Mouse (Mus musculus): ENCODE results near the gene Nrm.

DNA sequence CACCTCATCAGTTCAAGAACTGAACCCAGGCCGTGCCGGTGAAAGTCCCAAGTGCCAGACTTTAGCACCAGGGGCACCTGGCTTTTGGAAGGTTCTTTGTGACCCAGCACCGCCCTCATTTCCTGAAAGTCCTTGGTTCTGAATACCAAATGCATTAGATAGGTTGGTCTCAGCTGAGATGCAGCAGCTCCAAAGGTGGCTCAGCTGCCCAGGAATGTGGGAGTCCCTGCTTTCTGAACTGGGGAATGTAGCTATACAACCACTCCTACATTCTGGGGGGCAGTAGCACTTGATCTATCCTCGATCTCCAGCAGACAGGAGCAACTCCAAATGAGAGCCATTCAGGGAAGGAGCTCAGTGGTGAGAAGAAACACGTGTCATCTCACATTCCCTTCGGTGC lies 48.4 kb upstream of the Nrm start:
- no peak for TF ChIP-seq CTCF (IDR thresholded peaks at IDR 0.05; ENCODE audit: control insufficient read depth, insufficient read depth, insufficient replicate concordance, low read depth, low read length)
- TF ChIP-seq POLR2A (IDR thresholded peaks at IDR 0.05; ENCODE audit: control insufficient read depth, low read depth, low read length) = no peak

All from testis, adult 2 months (tissue).